Mouse (Mus musculus) intestine, postnatal 0 days (tissue): ENCODE results near the gene Prkar1a. TPM values are rescaled to one million over a fixed set of nuclear protein-coding genes. Genes with fewer than 3 reads are reported as not detected.

Experiments used
- ATAC-seq: fragments of 200-750 bp; cut with Nextera tagmentation; 2 replicates; pipeline ENCODE4 v1.8.0; 2017; ENCODE audit warnings: mild to moderate bottlenecking, moderate TSS enrichment, moderate library complexity
- H3K27ac ChIP-seq: fragments of 300-500 bp; sonication (generic); 2 replicates; pipeline ENCODE4 v1.5.1; 2014; ENCODE audit warnings: mild to moderate bottlenecking, low read depth, low read length, moderate library complexity
- H3K27me3 ChIP-seq: fragments of 300-500 bp; sonication (generic); replicated peaks from 2 replicates; pipeline ENCODE4 v1.6.1; 2014; ENCODE audit warnings: low read length, mixed read lengths; ENCODE audit not compliant: control insufficient read depth, insufficient read depth
- H3K36me3 ChIP-seq: fragments of 300-500 bp; sonication (generic); 2 replicates; pipeline ENCODE4 v1.6.1; 2014; ENCODE audit warnings: mild to moderate bottlenecking, moderate library complexity; ENCODE audit not compliant: control insufficient read depth, insufficient read depth
- H3K4me1 ChIP-seq: fragments of 300-500 bp; sonication (generic); replicated peaks from 2 replicates; pipeline ENCODE4 v1.6.1; 2014; ENCODE audit warnings: antibody characterized with exemption, low read length, mixed read lengths; ENCODE audit not compliant: control insufficient read depth, insufficient read depth
- H3K4me2 ChIP-seq: fragments of 300-500 bp; sonication (generic); replicated peaks from 2 replicates; pipeline ENCODE4 v1.6.1; 2014; ENCODE audit warnings: low read depth, mild to moderate bottlenecking, moderate library complexity
- H3K4me3 ChIP-seq: fragments of 300-500 bp; sonication (generic); 2 replicates; pipeline ENCODE4 v1.5.1; 2014; ENCODE audit warnings: low read depth, low read length
- H3K9ac ChIP-seq: fragments of 300-500 bp; sonication (generic); 2 replicates; pipeline ENCODE4 v1.6.1; 2014; ENCODE audit warnings: mild to moderate bottlenecking, low read depth, low read length
- H3K9me3 ChIP-seq: fragments of 300-500 bp; sonication (generic); 2 replicates; pipeline ENCODE4 v1.6.1; 2016; ENCODE audit warnings: mixed run types; ENCODE audit not compliant: control insufficient read depth
- CTCF ChIP-seq: sonication (generic); IDR thresholded peaks from 2 replicates; pipeline ENCODE4 v1.5.1; 2016; ENCODE audit warnings: low read depth, mild to moderate bottlenecking, control low read depth, antibody characterized with exemption, moderate library complexity
- WGBS: fragments of 180-500 bp; shearing (Covaris S2); extraction: QIAGEN DNeasy Blood & Tissue Kit; methylation state at CpG from one replicate; pipeline ENCODE4 v1.1.7; 2014; 5-methylcytosine and 5-hydroxymethylcytosine counted together
- polyA plus RNA-seq: library from polyadenylated mRNA; unstranded; fragments of >200 nt; fragmentation: Nextera tagmentation; extraction: Ambion mirVana; gene quantifications from 2 replicates; pipeline ENCODE4 v1.2.1, GENCODE M21; 2015

Gene Prkar1a
- polyA plus RNA-seq, 1 experiment from 2014 or later = 180 TPM

GRCm38 (mm10) chr11:109664293-109664692 is 15.1 kb downstream of the Prkar1a start:
- no peak for TF ChIP-seq CTCF
- 82% methylated on average over 13 of the region's 13 CpGs for WGBS

GRCm38 (mm10) chr11:109665424-109665823 is 16.2 kb downstream of the Prkar1a start:
- no peak for TF ChIP-seq CTCF
- H3K27ac ChIP-seq = no peak overlapping the region
- ATAC-seq = no peak
- H3K4me3 ChIP-seq = no peak overlapping the region
- no peaks in the 10 kb centered on the region for H3K4me1 ChIP-seq
- peaks cover 80% of the 10 kb centered on the region for H3K36me3 ChIP-seq
- no peaks in the 10 kb centered on the region for H3K9me3 ChIP-seq
- 78% methylated on average over 6 of the region's 6 CpGs for WGBS
- H3K27me3 ChIP-seq = no peaks in the 10 kb centered on the region
- H3K9ac ChIP-seq = no peak overlapping the region
- no peak overlapping the region for H3K4me2 ChIP-seq

More at GRCm38 (mm10) chr11:109664293-109664692, 15.1 kb downstream of the Prkar1a start:
- no peak overlapping the region for H3K9ac ChIP-seq
- H3K4me2 ChIP-seq = no peak overlapping the region
- peaks cover 80% of the 10 kb centered on the region for H3K36me3 ChIP-seq
- no peaks in the 10 kb centered on the region for H3K4me1 ChIP-seq
- no peak overlapping the region for H3K4me3 ChIP-seq
- H3K27me3 ChIP-seq = no peaks in the 10 kb centered on the region
- no peak overlapping the region for H3K27ac ChIP-seq
- no peaks in the 10 kb centered on the region for H3K9me3 ChIP-seq
- ATAC-seq = no peak

GRCm38 (mm10) chr11:109666411-109666810 is 17.2 kb downstream of the Prkar1a start:
- no peak for ATAC-seq
- no peak for TF ChIP-seq CTCF
- no peak overlapping the region for H3K4me2 ChIP-seq
- H3K9ac ChIP-seq = no peak overlapping the region
- no peaks in the 10 kb centered on the region for H3K4me1 ChIP-seq
- no peaks in the 10 kb centered on the region for H3K9me3 ChIP-seq
- no peak overlapping the region for H3K27ac ChIP-seq
- H3K4me3 ChIP-seq = no peak overlapping the region
- H3K36me3 ChIP-seq = peaks cover 75% of the 10 kb centered on the region
- 86% methylated on average over 13 of the region's 13 CpGs for WGBS
- H3K27me3 ChIP-seq = no peaks in the 10 kb centered on the region

- TF ChIP-seq CTCF = no peak
- no peak overlapping the region for H3K4me2 ChIP-seq
- H3K27me3 ChIP-seq = no peaks in the 10 kb centered on the region
- WGBS = 89% methylated on average over 19 of the region's 19 CpGs
- no peak overlapping the region for H3K9ac ChIP-seq
- no peaks in the 10 kb centered on the region for H3K4me1 ChIP-seq
- ATAC-seq = no peak
- H3K4me3 ChIP-seq = no peak overlapping the region
- H3K36me3 ChIP-seq = peaks cover 70% of the 10 kb centered on the region
- H3K27ac ChIP-seq = no peak overlapping the region
- H3K9me3 ChIP-seq = no peaks in the 10 kb centered on the region
Measured at GRCm38 (mm10) chr11:109667371-109667770, 18.2 kb downstream of the Prkar1a start.

- H3K27ac ChIP-seq = no peak overlapping the region
- no peak for ATAC-seq
- no peaks in the 10 kb centered on the region for H3K27me3 ChIP-seq
- no peak overlapping the region for H3K4me3 ChIP-seq
- H3K9ac ChIP-seq = no peak overlapping the region
- H3K4me1 ChIP-seq = no peaks in the 10 kb centered on the region
- TF ChIP-seq CTCF = no peak
- WGBS = 77% methylated on average over 8 of the region's 8 CpGs
- H3K9me3 ChIP-seq = no peaks in the 10 kb centered on the region
- H3K4me2 ChIP-seq = no peak overlapping the region
- peaks cover 66% of the 10 kb centered on the region for H3K36me3 ChIP-seq
Measured at GRCm38 (mm10) chr11:109668115-109668725, 19.0 kb downstream of the Prkar1a start.

- Histone ChIP-seq H3K4me1 (no peaks in the 10 kb centered on the region), H3K27ac (no peak overlapping the region), H3K4me2 (no peak overlapping the region), H3K4me3 (no peak overlapping the region), H3K27me3 (no peaks in the 10 kb centered on the region), H3K9ac (no peak overlapping the region), H3K36me3 (peaks cover 56% of the 10 kb centered on the region), H3K9me3 (no peaks in the 10 kb centered on the region)
- ATAC-seq = no peak
- 88% methylated on average over 8 of the region's 8 CpGs for WGBS
- TF ChIP-seq CTCF = no peak
Measured at GRCm38 (mm10) chr11:109669149-109669708, 20.0 kb downstream of the Prkar1a start.
